Mouse (Mus musculus): ENCODE measurements at regions not wholly inside any gene's neighbourhood (a gene's known extent, or its start where the extent isn't known, plus 50 kb on each side); places are given as distances from the start of the nearest gene placed in this dataset.
A peak's percentile ranks its signal among the peaks of the same experiment; 100 is the strongest.
"Not testable (repeated sequence)": the region's sequence is repeated elsewhere in the genome, so short reads cannot be mapped to it uniquely, and the experiment has no call there.

DNA sequence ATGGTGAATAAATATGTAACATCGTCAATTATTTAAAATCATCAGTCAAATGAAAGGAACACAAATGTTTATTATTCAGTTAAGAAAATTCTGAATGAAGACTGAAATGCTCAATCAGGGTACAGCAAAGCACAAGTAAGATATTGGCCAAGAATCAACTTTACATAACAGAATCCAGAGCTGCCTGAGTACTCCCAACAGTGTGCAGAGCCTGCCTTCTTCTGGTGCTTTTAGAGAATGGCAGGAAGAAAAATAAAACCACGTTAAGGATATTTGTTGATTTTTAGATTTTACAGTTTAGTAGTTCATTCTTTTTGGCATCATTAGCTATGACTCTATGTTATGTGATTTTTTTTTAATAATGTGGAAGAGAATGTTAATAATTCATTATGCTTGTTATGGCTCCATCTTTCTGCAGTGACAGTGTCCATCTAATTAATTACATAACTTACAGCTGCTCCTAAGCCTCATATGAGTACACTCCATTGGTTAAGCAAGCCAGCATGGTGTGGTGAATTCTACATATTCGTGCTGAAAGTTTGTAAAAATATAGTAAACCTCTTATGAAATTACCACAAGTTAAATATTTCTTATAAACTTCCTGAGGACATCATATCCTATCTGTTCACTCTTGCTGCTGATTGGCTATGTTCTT is 579.0 kb downstream of the Kcna4 start:
- DNase-seq = no peak

DNA sequence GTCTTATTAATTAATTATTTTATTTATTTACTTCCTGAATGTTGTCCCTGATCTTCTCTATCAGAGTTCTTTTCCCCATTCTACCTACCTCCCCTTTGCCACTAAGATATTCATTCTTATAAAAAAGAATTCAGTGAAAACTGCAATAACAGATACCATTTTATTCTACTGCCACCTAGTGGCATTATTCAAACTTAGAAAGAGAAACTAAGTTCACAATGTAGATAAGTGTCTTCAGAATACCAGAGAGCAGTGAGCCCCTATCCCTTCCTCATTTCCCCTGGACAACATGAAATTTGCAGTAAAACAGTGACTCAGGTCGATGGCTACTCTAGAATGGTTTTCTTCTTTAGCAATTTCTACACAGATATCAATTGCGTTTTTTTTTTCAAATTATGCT is 589.2 kb downstream of the Kcna4 start:
- DNase-seq = no peak

DNA sequence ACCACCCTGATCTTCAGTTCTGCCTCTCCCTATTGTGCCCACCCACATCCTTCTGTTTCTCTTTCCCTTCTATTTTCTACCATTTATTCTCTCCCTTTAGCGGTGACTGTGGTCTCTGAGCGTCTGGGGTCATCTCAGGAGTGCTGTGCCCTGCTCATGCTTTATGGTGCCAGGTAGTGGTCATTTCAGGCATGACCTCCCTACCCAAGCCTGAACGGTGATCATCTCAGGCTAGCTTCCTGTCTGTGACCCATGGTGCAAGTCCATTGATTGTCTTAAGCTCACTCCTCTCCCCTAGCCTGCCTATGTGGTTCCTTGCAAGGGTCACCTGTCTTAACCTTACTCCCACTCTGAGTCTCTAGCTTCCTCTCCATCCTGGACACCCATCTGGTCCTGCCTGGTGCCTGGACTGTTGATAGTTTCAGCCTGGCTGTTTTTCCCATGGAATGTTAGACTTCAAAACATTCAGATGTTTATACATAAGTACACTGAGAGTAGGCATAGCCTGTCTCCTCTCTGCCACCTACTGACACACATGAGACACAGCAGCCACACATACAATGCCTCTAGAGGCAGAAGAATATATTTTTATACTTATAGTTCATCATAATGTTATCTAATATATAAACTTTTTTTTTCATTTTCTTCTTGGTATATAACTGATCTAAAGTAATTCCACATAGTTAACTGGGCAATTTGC is 595.8 kb downstream of the Kcna4 start:
- no peak for DNase-seq

DNA sequence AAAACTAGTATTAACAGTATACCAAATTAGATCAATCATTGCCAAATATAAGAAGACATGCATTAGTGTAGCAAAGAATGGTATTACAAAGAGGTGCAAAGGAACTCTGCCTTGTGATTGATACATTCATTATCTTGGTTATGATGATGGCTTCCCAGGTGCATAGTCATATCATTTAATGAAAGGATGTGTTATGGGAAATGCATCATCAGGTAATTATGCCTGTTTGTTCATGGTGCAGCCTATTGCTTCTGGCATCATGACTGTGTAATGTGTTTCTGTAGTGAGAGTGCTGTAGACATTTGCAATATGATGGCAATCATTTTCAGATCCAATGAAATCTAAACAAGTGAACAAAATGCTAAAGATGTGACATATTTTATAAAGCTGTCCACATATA is 597.8 kb downstream of the Kcna4 start:
- DNase-seq = no peak

DNA sequence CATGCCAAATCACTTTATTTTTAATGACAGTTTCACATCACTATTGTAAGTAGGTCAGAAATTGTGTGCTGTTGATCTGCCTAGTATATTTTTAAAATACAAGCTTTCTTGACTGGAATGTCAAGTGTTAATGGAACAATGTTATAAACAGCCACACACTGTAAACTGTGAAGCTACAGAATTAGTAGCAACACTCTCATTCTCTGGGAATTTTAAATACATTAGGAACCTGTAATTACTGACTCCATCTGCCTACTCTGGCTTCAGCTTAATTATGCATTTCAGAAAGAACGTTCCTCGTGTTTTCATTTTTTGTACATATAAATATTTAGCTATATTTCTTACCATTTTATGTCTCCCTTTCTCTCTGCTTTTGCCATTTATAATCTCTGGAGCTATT is 634.7 kb downstream of the Kcna4 start:
- DNase-seq = no peak

DNA sequence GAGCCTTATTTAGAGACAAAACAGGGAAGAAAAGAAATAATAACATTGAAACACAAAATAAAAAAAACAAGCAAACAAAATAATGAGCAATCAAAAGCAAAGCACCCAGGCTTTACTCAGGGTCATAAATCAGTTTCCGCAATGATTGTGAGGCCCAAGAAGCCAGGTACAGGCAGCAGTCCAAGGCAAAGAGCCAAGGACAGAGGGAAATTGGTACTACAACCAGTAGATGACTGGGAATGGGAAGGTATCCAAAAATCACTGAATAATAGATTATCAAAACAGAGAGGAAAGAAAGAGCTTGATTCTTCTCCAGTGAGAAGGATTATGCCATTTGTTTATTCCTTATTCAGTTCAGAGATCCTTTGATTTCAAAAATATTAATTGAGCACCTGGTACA is 636.2 kb downstream of the Kcna4 start:
- no peak for DNase-seq

DNA sequence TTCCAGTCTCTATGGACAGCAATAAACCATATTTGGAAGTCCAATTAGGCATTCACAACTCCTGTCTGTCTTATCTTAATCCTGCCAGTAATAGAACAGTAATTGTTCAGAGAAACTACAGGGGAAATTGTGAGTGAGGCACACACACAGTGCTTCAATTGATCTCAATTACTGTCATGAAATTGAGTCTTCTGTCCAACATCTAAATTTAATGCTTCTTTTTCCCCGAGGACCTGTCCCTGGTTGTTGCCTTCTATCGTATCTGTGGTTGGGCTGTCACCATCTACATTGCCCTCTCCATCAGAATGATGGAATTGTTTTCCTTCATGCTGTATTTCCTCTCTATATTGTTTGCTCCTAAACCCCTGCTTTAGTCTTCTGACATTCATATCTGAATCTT is 644.9 kb downstream of the Kcna4 start:
- no peak for DNase-seq

DNA sequence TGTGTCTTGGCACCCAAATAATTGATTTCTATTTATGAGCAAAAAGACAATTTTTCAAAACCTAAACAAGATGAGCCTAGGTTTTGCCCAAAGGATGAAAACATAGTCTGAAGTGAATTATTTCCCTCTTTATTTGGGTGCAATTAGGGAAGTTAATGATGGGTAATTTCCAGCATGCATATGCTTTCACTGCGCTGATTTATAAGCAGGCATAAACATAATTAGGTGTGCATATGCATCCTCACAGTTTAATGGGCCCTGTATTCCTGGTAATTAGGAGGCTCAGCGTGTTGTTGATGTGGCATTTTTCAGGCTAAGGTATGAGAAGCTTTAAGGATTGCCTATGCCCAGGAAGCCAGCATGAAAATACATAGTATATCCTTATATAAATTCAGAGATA is 645.3 kb downstream of the Kcna4 start:
- no peak for DNase-seq

DNA sequence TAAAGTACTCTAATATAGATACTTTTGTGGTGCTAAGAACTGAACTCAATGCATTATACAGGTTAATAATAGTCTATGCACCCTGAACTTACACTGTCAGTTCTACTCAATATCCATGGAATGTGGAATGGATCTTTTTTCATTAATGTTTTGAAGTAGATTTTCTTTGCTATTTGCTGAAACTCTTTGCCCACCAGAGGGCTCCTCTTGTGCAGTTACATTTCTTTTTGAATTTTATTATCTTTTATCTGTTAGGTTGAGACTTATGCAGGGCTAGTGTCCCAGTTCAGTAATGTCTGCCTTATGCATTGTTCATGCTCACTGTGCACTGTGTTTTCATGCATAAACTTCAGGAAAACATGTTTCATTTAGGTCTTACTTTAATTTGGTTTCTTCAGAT is 650.9 kb downstream of the Kcna4 start:
- no peak for DNase-seq

DNA sequence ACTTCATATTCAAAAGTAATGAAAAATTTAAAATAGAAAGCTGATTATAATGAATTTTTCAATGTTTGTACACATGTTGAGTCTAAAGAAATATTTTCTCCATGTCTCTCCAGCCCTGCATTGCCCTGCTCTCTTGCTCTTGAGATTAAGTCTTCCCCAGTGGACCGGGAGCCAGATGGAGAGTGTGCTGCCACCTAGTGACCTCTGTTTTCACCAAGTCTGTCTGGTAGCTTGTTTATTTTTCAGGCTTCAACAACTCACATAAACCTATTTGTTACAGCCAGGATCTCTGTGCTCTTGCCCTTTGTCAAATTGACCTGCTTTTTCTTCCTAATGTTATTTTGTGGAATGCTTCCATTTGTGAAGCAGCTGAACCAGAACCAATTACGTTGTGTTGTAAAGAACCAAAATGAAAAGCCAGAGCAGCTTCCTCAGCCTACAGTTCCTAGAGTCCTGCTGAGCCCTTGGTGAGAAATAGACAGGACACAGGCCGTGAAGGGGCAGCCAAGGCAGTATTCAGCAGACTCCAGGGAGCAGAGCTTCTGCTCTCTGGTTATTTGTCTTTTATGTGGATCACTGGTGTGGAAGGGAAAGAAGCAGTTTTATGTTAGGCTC is 655.5 kb downstream of the Kcna4 start:
- DNase-seq = peak; percentile 40

DNA sequence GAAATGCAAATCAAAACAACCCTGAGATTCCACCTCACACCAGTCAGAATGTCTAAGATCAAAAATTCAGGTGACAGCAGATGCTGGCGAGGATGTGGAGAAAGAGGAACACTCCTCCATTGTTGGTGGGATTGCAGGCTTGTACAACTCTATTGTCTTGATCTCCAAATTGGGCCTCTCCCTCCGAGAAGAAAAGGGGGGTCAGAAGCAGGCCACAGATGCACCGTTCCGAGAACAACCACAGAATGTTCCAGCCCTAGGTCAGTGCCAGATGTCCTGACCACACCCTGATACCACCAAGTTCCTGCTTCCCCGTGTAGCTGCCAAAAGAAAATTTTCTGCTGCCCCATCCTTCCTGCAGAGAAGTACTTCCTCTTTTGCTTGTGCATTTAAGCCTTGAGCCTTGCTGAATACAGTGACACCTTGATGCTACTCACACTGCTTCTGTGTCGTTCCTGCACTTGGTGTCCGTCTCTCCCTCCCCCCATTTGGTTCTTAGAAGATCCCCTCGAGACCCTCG is 665.2 kb downstream of the Kcna4 start:
- not testable (repeated sequence) for DNase-seq

DNA sequence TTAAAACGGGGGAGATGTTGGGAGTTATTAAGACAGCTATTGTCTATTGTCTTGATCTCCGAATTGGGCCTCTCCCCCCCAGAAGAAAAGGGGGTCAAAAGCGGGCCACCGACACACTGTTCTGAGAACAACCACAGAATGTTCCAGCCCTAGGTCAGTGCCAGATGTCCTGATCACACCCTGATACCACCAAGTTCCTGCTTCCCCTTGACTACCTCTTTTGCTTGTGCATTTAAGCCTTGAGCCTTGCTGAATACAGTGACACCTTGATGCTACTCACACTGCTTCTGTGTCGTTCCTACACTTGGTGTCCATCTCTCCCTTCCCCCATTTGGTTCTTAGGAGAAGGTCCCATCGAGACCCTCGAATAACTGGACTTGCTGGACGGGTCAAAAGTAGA is 673.5 kb downstream of the Kcna4 start:
- not testable (repeated sequence) for DNase-seq

DNA sequence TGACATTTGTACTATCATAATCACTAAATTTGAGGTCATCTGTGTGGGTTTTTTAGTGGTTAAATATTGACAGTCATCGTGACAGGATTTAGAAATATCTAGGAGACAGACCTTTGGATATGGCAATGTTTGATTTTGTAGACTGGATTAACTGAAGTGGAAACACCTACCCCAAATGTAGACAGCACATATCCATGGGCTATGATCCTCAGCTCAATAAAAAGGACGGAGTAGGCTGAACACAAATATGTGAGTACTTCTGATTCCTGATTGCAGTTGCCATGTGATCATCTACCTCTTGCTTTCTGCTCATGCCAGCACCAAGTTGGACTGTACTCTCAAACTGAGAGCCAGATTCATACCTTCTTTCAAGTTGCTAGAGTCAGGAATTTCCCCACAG is 674.4 kb downstream of the Kcna4 start:
- no peak for DNase-seq

DNA sequence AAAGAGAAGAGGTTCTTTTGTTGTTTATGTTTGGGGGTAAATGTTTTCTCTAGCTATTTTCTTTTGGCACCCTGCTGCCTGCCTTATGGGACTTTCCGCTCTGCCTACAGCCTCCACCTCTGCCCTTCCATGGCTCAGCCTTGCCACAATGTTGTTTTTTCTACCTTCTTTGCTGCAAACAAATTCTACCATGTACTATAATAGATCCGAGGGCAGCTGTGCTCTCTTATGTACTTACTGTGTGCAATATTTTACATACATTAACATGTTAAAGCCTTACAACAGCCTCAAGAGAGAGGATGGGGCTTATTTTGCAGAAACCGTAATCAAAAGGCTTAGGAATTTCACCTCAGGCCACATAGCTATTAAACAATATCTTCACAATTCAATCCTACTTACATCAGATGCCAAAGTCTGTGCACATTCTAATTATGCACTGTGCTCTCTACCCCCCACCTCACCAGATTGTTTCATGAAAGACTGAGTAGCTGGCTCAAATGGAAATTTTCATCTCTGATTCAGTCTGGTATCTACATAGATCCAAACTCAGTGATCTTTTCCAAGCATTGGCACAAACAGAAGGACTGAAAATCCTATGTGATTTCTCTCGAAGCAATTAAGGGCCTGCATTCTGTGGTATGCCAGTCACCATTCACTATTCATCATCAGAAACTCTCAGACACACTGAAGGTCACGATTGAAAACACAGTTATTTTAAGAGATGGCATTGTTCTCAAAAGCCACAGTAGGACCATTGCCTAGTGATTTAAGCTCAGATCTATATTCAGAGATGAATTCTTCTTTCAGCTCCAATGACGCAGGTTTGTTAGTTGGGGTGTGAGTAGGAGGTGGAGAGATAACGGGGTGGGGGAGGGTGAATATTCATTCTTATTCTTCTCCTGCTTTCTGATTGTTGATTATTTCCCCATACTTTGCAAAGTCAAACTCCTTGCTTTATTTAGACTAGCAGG is 675.2 kb downstream of the Kcna4 start:
- no peak for DNase-seq

DNA sequence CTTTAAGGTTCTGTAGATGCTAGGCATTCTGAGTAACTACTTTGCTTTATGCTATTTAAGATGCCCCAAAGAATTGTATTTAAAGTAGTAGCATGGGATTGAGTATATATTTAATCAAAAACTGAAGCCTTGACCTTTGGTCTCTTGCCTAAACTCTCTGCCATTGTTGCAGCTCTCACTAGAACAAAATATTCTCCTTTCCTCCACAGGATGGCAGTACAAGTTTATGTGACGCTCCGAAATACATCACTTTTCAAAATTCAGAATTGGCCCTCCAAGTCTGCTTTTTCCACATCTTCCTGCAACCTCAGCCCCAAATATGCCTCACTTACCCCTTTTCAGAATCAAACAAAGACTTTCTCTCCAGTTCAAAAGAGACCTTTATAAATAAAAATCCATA is 678.1 kb downstream of the Kcna4 start:
- no peak for DNase-seq

DNA sequence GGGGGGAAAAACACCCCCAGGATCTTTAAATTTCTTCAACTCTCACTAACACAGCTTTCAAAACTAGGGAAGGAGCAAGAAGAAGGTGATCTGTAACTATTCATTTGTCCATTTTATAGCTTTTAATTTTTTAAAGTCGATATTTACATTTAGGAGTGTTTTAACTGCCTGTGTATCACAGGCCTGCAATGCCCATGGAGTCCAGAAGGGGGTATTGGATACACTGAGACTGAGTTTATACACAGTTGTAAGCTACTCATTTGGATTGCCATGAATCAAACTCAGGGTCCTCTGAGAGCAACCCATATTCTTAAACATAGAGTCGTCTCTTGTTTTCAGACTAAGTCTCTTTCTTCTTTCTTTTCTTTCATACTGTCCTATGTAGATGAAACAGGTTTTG is 679.1 kb downstream of the Kcna4 start:
- no peak for DNase-seq

DNA sequence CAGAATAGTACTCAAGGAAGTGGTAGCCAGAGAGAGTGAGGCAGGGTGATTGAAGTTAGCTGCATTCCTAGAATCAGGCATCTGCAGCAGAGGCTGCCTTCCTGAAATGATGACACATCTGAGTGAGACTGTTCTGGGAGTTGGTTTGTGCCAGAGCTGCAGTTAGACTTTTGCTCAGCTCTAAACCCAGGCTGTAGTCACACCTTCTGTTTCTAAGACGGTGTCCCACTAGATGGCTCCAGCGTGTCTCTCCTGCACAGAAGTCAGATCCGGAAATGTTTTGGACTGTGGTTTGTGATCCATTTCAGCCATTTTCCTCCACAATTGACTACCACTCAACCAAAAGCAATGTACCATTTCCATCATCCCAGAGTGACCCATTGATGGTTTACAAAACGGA is 683.1 kb downstream of the Kcna4 start:
- no peak for DNase-seq

DNA sequence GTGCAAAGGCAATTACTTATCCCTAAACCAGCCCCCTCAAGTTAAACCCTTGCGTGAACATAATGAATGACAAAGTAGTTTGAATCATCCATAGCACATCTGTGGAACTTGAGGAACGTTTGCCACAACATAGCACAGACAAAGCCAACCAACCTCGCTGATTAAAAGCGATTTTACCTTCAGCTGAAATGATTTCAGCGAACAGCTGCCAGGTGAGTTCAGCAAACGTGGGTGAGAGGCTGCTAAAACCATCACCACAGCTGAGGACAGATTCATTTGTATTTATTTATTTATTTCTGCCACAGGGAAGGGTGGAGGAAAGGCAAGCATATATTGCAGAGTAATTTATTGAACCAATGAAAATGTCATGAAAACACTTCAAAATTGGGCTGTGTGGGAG is 704.4 kb downstream of the Kcna4 start:
- DNase-seq = no peak

DNA sequence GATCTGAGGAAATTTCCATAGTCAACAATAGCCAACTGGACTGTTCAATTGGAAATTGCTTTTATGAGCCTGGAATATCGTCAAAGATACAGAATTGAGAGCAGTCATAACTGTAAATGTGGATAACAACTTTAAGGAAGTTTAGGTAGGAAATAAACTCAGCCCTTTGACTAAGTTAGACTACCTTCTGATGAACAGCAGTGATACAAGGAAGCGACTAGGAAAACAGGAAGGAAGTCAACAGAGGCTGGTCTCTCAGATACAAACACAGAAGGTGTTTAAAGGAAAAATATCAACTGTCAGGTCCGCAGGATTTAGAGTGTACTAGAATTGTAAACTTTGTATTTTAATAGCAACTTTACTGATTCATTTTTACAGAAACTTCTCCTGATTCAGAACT is 721.1 kb downstream of the Kcna4 start:
- no peak for DNase-seq

DNA sequence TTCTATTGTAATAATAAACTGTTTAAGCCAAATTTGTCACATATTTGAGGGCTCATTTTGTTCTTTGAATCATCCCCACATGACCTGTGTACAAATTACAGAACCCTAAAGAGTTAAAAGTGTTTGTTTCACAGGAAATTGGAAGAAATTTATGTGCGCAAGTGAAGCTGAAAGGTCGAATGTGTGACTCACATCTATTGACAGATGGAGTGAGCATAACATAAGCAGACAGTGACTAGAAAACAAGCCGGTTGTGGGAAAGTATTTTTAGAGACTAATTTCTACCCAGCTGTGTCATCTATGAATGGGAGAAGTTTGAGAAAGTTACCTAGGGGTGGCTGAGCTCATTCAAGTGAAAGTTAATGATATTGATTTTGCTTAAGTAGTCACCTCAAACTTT is 732.8 kb downstream of the Kcna4 start:
- no peak for DNase-seq

DNA sequence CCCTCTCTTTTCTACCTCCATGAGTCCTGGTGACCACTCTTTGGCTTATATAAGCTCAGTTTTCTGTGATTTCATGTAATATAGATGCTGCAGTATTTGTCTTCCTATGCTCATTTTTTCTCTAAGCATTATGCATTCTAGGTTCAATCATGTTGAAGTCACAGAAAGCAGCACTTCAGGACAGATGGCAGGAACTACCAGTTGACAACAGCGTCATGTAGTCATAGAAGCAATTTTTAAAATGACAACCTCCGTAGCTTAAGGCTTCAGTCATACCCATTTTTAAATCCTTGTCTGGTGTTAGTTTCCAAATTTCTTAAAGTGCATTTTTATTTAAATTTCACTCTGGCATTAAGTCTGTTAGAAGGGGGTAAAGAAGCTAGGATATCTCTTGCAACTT is 740.2 kb downstream of the Kcna4 start:
- no peak for DNase-seq

DNA sequence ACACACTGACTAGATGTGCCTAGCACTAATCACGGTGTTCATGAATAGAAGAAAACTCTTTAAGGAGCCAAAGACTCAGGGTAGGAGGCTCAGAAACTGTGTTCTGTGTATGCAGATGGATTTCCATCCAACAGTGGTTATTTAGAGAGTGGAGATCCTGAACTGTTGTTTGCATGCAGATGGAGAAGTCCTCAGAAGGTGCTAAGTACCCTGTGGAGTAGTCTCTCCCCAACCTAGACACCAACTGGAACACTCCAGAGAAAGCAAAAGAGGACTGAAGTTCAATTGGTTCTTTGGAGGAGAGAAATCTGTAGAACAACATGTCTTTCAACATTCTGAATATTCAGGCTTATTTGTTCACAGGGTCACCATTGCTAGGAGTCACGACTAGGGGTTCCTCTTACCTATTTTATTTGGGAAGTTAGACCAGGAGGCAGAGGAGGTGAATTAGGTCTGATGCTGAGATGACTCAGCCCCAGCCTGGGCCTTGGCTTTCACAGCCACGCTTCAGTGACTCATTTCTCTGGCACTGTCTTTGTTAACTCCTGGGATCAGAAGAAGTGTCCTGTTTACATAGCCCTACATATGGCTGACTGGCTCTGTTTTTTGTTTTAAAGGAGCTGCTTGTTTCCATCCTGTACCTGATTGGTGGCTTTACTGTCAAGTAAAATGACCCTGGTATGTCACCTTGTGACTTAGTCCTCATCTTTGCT is 742.0 kb downstream of the Kcna4 start:
- no peak for DNase-seq

All from heart, postnatal 4 days (tissue).